Mouse (Mus musculus) lung, postnatal 10 days (tissue): ENCODE data around the gene Cckar.
A peak's percentile ranks its signal among the peaks of the same experiment; 100 is the strongest.

Experiments used
- DNase-seq: peaks from one replicate; pipeline ENCODE4 v3.0.0; 2021

The Cckar gene

DNA sequence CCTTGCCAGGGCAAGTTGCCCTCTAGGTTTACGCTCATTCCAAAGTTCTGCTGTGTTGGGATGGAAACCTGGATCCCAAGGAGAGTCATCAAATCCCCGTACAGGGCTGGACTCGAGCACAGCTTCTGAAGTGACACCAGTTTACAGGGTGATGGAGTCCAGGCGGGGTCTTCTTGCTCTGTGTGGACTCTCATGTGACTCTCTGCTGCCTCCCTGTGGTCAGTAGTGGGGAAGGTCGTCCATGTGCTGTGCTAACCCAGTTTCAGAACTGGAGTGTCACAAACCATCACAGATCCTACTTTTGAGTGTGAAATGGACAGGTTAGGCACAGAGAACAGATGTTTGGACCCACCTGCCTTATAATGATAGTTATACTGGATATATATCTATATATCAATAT, 35.2 kb downstream of the Cckar start:
- DNase-seq, result peak; percentile 84

DNA sequence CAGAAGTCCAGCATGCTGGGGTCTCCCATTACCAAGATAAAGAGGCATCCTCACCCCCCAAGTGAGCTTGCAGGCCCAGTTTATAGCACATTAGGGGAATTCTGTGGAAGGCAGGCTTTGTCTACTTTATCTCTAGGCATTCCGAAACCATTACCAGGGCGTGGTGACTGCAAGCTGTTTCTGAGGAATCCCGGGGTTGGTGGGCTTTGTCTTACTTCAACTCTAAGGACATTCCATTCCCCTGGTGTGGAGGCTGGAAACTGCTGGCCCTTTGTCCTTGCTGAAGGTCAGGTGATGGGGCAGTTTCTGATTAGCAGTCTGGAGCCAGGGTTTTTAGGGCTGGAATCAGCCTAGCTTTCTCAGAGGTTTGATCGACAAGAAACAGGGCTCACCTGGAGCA, 36.0 kb downstream of the Cckar start:
- DNase-seq, result no peak

GRCm38 (mm10) chr5:53670321-53670938, 37.1 kb downstream of the Cckar start:
- peak; percentile 11 for DNase-seq

DNA sequence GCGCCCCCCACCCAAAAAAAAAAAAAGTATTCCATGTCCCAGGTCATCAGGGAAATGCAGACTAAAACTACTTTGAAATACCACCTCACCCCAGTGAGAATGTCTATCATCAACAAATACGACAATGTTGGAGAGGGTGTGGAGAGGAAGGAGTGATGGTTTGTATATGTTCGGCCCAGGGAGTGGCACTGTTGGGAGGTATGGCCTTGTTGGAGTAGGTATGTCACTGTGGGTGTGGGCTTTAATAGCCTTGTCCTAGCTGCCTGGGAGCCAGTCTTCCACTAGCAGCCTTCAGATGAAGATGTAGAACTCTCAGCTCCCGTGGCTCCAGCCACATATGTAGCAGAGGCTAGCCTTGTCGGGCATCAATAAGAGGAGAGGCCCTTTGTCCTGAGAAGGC, 39.5 kb downstream of the Cckar start:
- no peak for DNase-seq

GRCm38 (mm10) chr5:53663665-53664064, 43.8 kb downstream of the Cckar start:
- DNase-seq, result no peak

DNA sequence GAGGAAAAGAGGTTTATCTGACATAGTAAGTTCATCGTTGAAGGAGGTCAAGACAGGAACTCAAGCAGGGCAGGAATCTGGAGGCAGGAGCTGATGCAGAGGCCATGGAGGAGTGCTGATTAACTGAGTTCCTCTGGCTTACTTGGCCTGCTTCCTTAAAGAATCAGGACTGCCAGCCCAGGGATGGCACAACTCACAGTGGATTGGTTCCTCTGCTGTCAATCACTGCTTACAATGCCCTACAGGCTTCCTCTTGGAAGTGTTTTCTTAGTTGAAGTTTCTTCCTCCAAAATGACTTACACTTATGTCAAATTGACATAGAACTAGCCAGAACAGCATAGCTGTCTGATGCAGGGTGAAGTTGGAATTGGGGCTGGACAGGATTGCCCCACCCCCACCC, 45.1 kb downstream of the Cckar start:
- DNase-seq, result no peak

DNA sequence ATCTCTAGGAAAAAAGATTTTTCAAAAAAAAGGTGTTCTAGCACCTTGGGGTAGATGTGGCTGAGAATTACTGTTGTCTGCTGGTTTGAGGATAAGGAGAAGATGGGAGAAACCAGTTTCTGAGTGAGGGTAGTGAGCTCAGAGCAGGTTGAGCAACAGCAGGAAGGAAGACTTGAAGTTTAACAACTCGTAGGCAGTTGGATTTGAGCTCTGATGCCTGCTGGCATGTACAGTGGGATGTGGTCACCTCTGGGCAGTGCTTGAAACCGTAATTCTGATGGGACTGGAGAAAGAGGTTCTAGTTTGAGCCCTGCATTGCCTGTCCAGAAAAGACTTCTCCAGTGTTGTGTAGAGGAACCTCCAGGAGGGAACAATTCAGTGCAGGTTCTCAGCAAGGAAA, 46.0 kb downstream of the Cckar start:
- DNase-seq, result no peak

DNA sequence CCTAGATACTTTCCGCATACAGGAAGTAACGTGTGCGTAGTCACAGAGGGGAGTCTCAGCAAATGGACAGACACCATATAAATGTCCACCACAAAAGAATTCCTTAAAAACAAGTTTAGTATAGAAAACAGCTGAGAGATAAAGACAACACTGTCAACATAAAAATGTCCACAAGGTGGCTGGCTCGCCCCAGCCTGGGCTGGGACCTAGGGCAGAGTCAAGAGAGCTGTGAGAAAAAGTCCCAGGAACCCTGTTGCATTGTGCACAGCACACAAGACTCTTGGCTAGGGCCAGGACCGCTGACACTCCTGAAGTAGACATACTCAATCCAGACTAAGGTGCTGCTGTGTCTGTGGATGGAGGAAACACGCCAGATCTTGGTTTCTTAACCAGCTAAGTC, 49.6 kb downstream of the Cckar start:
- peak; percentile 38 for DNase-seq

- no peak for DNase-seq
These were observed 50.9 kb downstream of the Cckar start for GRCm38 (mm10) chr5:53656596-53656995.
